Mouse (Mus musculus) liver, adult 2 months (tissue): ENCODE results near the gene Stk32c.

Source experiments
- CTCF ChIP-seq: fragments of 200-500 bp; IDR thresholded peaks from 2 replicates; pipeline ENCODE4 v1.5.1; 2011; ENCODE audit warnings: low read depth, low read length, control low read depth
- POLR2A ChIP-seq: fragments of 200-500 bp; IDR thresholded peaks from 2 replicates; pipeline ENCODE4 v1.6.1; 2011; ENCODE audit warnings: low read length, control low read depth; ENCODE audit not compliant: insufficient read depth; ENCODE audit errors: extremely low read depth

DNA sequence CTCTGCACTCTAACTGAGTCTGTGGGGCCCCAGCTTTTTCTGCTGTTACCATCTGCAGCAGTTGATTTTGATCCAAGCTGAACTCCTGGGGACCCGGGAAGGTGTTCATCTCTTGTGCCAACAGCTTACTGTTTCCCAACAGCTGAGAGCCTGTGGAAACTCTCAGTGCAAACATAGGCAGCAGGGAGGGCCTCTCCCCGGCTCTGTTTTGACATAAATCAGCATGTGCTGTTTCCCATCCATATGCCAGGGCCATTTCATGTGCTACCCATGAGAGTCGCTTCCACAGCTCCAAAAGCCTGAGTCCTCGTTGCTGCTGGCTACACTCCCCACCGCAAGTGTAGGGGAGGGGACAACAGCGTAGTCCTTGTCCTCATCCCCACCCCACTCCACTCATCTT is 134.9 kb downstream of the Stk32c start:
- TF ChIP-seq CTCF (no peak), POLR2A (no peak)
